Mouse (Mus musculus): ENCODE results near the gene Ppm1l.

- no peak for TF ChIP-seq CTCF (IDR thresholded peaks at IDR 0.05; ENCODE audit: low read depth, low read length)
- no peak for TF ChIP-seq POLR2A (IDR thresholded peaks at IDR 0.05; ENCODE audit: borderline replicate concordance, low read depth, low read length)
Measured at GRCm38 (mm10) chr3:69427259-69427658, 110.6 kb downstream of the Ppm1l start.

Measured in bone marrow macrophage, adult 2 months (primary cell).